Mouse (Mus musculus) myocyte (in vitro differentiated cells): Measurements from ENCODE around the gene Resp18. TPM values are rescaled to one million over a fixed set of nuclear protein-coding genes. Genes with fewer than 3 reads are reported as not detected.

ENCODE experiments used
- H3K27me3 ChIP-seq: one replicate; pipeline ENCODE4 v1.6.1; 2011; ENCODE audit not compliant: control insufficient read depth, insufficient read depth, insufficient read length
- H3K36me3 ChIP-seq: one replicate; pipeline ENCODE4 v1.6.1; 2011; ENCODE audit not compliant: control insufficient read depth, insufficient read depth
- H3K4me2 ChIP-seq: one replicate; pipeline ENCODE4 v1.6.1; 2011; ENCODE audit warnings: low read depth, control low read depth
- H3K4me3 ChIP-seq: one replicate; pipeline ENCODE4 v1.5.1; 2011; ENCODE audit warnings: mild to moderate bottlenecking, control low read depth, moderate library complexity
- H3K79me2 ChIP-seq: one replicate; pipeline ENCODE4 v1.6.1; 2011; ENCODE audit not compliant: control insufficient read depth, insufficient read depth
- H3ac ChIP-seq: one replicate; pipeline ENCODE4 v1.6.1; 2011; ENCODE audit not compliant: control insufficient read depth, insufficient read length
- CEBPB ChIP-seq: IDR thresholded peaks from 2 replicates; pipeline ENCODE4 v1.6.1; 2011; ENCODE audit warnings: mild to moderate bottlenecking, moderate library complexity; ENCODE audit not compliant: poor library complexity, insufficient read depth, severe bottlenecking
- E2F4 ChIP-seq: IDR thresholded peaks from one replicate; pipeline ENCODE4 v1.6.1; 2011; ENCODE audit warnings: mild to moderate bottlenecking, control low read depth, moderate library complexity; ENCODE audit not compliant: insufficient read depth
- MAX ChIP-seq: IDR thresholded peaks from one replicate; pipeline ENCODE4 v1.6.1; 2011; ENCODE audit warnings: low read depth, mild to moderate bottlenecking, control low read depth
- MYOD1 ChIP-seq, 3 experiments: IDR thresholded peaks; one replicate each; pipeline ENCODE4 v1.6.1; 2011; ENCODE audit warnings: control low read depth in 2 of 3, low read depth in 2 of 3, mild to moderate bottlenecking in 2 of 3, moderate library complexity in 1 of 3; ENCODE audit not compliant: insufficient read length in 2 of 3, control insufficient read depth in 1 of 3
- MYOG ChIP-seq, 3 experiments: IDR thresholded peaks; one replicate each; pipeline ENCODE4 v1.6.1; 2011; ENCODE audit warnings: control low read depth in 2 of 3, low read depth in 2 of 3, mild to moderate bottlenecking in 2 of 3; ENCODE audit not compliant: insufficient read length in 2 of 3, control insufficient read depth in 1 of 3, insufficient read depth in 1 of 3
- POLR2A ChIP-seq: IDR thresholded peaks from one replicate; pipeline ENCODE4 v1.6.1; 2011; ENCODE audit warnings: low read depth, mild to moderate bottlenecking, control low read depth, moderate library complexity; ENCODE audit not compliant: insufficient read length
- POLR2AphosphoS2 ChIP-seq: IDR thresholded peaks from one replicate; pipeline ENCODE4 v1.6.1; 2011; ENCODE audit warnings: low read depth, control low read depth; ENCODE audit not compliant: insufficient read length
- REST ChIP-seq: IDR thresholded peaks from one replicate; pipeline ENCODE4 v1.6.1; 2011; ENCODE audit warnings: mild to moderate bottlenecking, control low read depth, moderate library complexity; ENCODE audit not compliant: insufficient read depth, insufficient read length
- SRF ChIP-seq: IDR thresholded peaks from one replicate; pipeline ENCODE4 v1.6.1; 2011; ENCODE audit warnings: low read depth; ENCODE audit not compliant: control insufficient read depth, insufficient read length
- TCF12 ChIP-seq: IDR thresholded peaks from one replicate; pipeline ENCODE4 v1.6.1; 2011; ENCODE audit warnings: mild to moderate bottlenecking, control low read depth; ENCODE audit not compliant: poor library complexity, insufficient read depth, severe bottlenecking
- TCF3 ChIP-seq: IDR thresholded peaks from one replicate; pipeline ENCODE4 v1.6.1; 2011; ENCODE audit warnings: low read depth, control low read depth; ENCODE audit not compliant: insufficient read length
- USF1 ChIP-seq: IDR thresholded peaks from one replicate; pipeline ENCODE4 v1.6.1; 2011; ENCODE audit warnings: low read depth, mild to moderate bottlenecking, control low read depth, moderate library complexity
- polyA plus RNA-seq: library from polyadenylated mRNA; unstranded; fragments of >200 nt; fragmentation: generic; extraction: Trizol; gene quantifications from one replicate; pipeline ENCODE4 v1.2.1, GENCODE M21; 2012; ENCODE audit warnings: missing spikeins

Resp18 gene
- polyA plus RNA-seq, 1 experiment, result not detected

- Histone ChIP-seq H3K36me3 (no peaks in the 10 kb centered on the region), H3K4me3 (no peak overlapping the region), H3K4me2 (no peak overlapping the region), H3ac (no peak overlapping the region), H3K27me3 (no peaks in the 10 kb centered on the region), H3K79me2 (no peaks in the 10 kb centered on the region)
- TF ChIP-seq CEBPB (no peak), POLR2A (no peak), E2F4 (no peak), USF1 (no peak), SRF (no peak), REST (no peak), MYOG (IDR thresholded peaks at IDR 0.05; ENCODE audit: control insufficient read depth in 1 of 3, insufficient read depth in 1 of 3, insufficient read length in 2 of 3, low read depth in 2 of 3) (no peak), POLR2AphosphoS2 (no peak), TCF3 (no peak)
Measured at GRCm38 (mm10) chr1:75252308-75252707, 25.9 kb downstream of the Resp18 start.

- Histone ChIP-seq H3K4me3 (no peak overlapping the region), H3K79me2 (no peaks in the 10 kb centered on the region), H3ac (no peak overlapping the region), H3K27me3 (no peaks in the 10 kb centered on the region), H3K36me3 (no peaks in the 10 kb centered on the region), H3K4me2 (peak overlapping the region; percentile 57)
- TF ChIP-seq E2F4 (no peak), TCF12 (no peak), CEBPB (no peak), MYOG (IDR thresholded peaks at IDR 0.05; ENCODE audit: control insufficient read depth in 1 of 3, insufficient read depth in 1 of 3, insufficient read length in 2 of 3, low read depth in 2 of 3) (peak in 2 of 3 experiments; percentile 13 to 59), USF1 (no peak), POLR2AphosphoS2 (no peak), MYOD1 (IDR thresholded peaks at IDR 0.05; ENCODE audit: control insufficient read depth in 1 of 3, insufficient read length in 2 of 3, low read depth in 2 of 3) (peak in 2 of 3 experiments; percentile 8 to 34)
Measured at GRCm38 (mm10) chr1:75251112-75251970, 26.9 kb downstream of the Resp18 start.

- TF ChIP-seq MYOG (IDR thresholded peaks at IDR 0.05; ENCODE audit: control insufficient read depth in 1 of 3, insufficient read depth in 1 of 3, insufficient read length in 2 of 3, low read depth in 2 of 3) (peak in 1 of 3 experiments; percentile 48), E2F4 (no peak), MYOD1 (IDR thresholded peaks at IDR 0.05; ENCODE audit: control insufficient read depth in 1 of 3, insufficient read length in 2 of 3, low read depth in 2 of 3) (no peak)
- Histone ChIP-seq H3K79me2 (no peaks in the 10 kb centered on the region), H3K27me3 (no peaks in the 10 kb centered on the region), H3K36me3 (no peaks in the 10 kb centered on the region), H3K4me2 (no peak overlapping the region), H3ac (no peak overlapping the region), H3K4me3 (no peak overlapping the region)
Measured at GRCm38 (mm10) chr1:75250498-75250897, 27.7 kb downstream of the Resp18 start.

GRCm38 (mm10) chr1:75248041-75248772 lies 30.0 kb downstream of the Resp18 start:
- Histone ChIP-seq H3K27me3 (no peaks in the 10 kb centered on the region), H3K4me2 (peak overlapping the region; percentile 66)

More at GRCm38 (mm10) chr1:75248041-75248772, 30.0 kb downstream of the Resp18 start:
- Histone ChIP-seq H3K36me3 (peaks cover under 1% of the 10 kb centered on the region), H3K79me2 (no peaks in the 10 kb centered on the region), H3K4me3 (no peak overlapping the region), H3ac (no peak overlapping the region)
- TF ChIP-seq POLR2AphosphoS2 (peak; percentile 20), E2F4 (no peak), SRF (no peak), MYOG (IDR thresholded peaks at IDR 0.05; ENCODE audit: control insufficient read depth in 1 of 3, insufficient read depth in 1 of 3, insufficient read length in 2 of 3, low read depth in 2 of 3) (peak in 1 of 3 experiments; percentile 51), POLR2A (peak; percentile 29), MAX (no peak), REST (no peak), USF1 (no peak), MYOD1 (IDR thresholded peaks at IDR 0.05; ENCODE audit: control insufficient read depth in 1 of 3, insufficient read length in 2 of 3, low read depth in 2 of 3) (peak in 1 of 3 experiments; percentile 38), CEBPB (no peak)
